Mouse (Mus musculus) layer of hippocampus, postnatal 36 days (tissue): ENCODE measurements around the gene Bmper. TPM values are rescaled to one million over a fixed set of nuclear protein-coding genes. Genes with fewer than 3 reads are reported as not detected.

Experiments used
- DNase-seq, 2 experiments: peaks; one replicate each; pipeline ENCODE4 v3.0.0; 2022
- total RNA-seq, 2 experiments: library from RNA; stranded (reverse); gene quantifications; 2 replicates each; pipeline ENCODE4 v1.2.3; 2021

Bmper gene
- total RNA-seq, 2 experiments from 2014 or later = 4.0 to 5.1 TPM

GRCm38 (mm10) chr9:23442168-23442567 is 219.3 kb downstream of the Bmper start:
- DNase-seq = no peak

DNA sequence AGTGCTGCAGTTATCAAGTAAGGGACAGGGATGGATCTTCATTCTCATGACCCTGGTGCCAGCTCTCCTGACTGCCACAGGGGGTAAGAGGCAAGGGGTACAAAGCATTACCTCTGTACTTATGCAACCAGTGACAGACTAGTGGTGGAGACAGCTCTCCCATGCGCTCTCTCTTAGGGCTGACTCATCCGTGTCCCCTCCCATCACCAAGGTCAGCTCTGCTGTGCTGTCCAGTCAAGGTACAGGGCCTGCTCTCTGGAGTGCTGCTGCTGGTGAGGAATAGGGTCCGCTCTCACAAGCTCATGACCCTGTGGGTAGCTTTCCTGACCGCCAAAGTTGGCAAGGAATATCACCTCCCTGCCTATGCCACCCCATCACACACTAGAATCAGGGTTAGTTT is 222.1 kb downstream of the Bmper start:
- DNase-seq = no peak

DNA sequence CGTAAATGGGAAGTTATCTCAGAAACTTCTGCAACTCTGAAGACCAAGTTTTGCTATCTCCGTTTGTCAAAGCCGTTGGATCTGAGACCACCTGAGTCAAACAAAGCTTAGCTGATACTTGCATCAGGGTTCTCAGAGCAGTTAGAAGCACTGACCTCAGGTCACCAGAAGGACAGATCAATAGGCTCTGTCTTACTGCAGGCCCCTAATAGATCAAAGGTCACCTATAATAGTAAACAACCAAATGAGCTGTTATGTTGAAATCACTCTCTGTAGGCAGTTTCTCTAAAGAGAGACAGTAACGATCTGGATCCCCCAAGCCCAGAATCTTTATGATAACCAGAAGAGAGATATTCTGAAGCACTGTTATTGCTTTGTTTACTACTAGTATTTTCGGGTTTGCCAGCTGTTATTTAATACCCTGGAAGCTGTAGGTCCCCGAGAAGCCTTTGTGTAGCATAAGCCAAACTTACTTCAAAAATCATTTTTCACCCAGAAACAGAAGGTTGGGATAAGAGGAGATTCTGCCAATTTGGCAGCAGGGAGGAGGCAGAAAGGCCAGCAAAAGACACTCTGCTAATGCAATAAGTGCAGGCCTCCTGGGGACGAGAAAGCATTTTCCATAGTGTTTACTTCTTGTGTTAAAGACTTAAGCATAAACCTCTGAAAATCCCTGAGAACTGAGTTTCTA is 224.5 kb downstream of the Bmper start:
- no peak for DNase-seq

- DNase-seq = no peak
These were observed 230.4 kb downstream of the Bmper start for GRCm38 (mm10) chr9:23453309-23453708.

GRCm38 (mm10) chr9:23457186-23457585 is 234.3 kb downstream of the Bmper start:
- no peak for DNase-seq

DNA sequence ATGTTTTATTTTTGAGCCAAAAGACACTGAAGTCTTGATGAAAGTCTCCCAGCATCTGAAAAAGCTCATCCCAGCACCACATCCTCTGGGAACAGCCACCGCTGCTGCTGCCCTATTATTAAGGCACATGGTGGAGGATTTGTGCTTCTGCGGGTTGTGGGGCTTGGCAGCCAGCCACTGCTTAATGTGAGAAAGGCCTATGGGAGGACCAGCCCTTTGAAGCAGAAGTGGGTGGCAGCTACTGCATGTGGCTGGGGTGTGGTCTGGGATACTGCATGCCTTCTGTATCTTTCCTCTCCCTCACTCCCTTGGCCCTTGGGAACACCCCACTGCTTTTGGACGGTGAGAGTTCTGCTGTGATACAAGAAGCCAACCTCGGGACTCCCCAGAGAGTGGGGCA is 237.8 kb downstream of the Bmper start:
- no peak for DNase-seq

DNA sequence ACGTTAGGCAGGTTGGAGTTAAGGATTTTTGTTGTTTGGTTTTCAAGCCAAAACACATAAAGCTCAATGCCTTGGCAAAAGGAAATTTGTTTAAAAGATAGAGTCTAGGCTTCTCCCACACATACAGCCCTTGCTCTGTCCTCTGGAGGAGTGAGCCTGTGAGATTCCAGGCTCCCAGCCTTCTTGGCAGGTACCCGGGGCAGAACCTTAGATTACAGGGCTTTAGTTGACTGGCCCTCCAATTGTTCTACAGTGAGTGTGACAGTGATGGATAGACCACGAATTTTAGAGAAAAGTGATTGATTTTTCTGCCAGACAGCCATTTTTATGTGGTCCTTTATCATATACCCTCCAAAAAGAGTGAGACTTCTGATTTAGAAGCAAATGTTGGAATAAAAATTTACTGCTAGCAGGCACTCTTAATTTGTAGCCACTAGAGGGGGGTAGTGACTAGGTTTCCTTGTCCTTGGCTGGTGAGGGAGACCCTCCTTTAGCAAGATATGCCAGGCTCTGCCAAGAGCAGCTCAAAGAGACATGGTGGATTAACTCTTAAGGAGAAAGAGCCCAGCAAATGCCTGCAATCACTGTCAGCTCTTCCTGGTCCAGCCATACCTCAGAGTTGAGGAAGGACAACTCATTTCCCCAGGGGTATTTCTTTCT is 240.2 kb downstream of the Bmper start:
- peak; percentile 13 to 33 for DNase-seq

- DNase-seq = no peak
These were observed 242.2 kb downstream of the Bmper start for GRCm38 (mm10) chr9:23464981-23465630.

DNA sequence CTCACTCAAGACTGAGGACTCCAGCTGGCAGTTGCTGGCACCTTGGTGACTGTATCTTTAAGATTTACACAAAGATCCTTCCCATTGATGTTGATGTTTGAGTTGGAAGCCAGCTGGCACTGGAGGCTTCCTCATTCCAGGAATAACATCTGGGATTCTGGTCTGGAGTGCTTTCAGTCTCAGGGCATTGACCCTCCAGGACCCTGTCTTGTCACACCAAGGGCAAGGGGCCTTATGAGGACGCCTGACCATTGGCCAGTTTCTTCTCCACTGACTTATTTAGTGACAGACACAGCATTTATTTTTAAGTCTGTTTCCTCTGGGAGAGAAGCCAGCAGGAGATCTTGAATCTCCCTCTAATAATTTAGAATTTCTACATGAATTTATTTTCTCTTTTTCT is 247.0 kb downstream of the Bmper start:
- DNase-seq = no peak

DNA sequence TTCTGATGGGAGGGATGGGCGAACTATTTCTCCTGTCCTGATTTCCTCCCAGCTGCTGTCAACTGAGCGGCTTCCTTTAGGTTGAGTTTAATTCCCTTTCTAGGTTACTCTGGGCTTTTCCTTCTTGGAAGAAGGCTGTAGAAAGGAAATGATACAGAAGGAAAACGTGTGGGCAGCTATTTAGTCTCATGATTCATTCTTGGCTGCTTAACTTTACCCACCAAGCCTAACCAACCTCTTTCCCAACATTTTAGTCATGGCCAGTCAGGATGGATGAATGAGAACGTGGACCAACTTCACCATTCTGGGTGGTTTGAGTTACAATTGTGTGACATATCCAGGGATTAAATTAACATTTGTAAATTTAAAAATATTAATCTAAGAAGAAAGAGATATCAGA is 263.0 kb downstream of the Bmper start:
- no peak for DNase-seq

GRCm38 (mm10) chr9:23486725-23487378 is 264.0 kb downstream of the Bmper start:
- DNase-seq = no peak

- no peak for DNase-seq
These were observed 265.4 kb downstream of the Bmper start for GRCm38 (mm10) chr9:23488265-23488664.

- DNase-seq = no peak
These were observed 272.5 kb downstream of the Bmper start for GRCm38 (mm10) chr9:23495400-23495799.

- DNase-seq = peak; percentile 11 to 26
These were observed 274.8 kb downstream of the Bmper start for GRCm38 (mm10) chr9:23497626-23498025.

- no peak for DNase-seq
These were observed 311.0 kb downstream of the Bmper start for GRCm38 (mm10) chr9:23533870-23534269.
